Mouse (Mus musculus) thymus, adult 2 months (tissue): ENCODE results near the gene Sds. TPM values are rescaled to one million over a fixed set of nuclear protein-coding genes. Genes with fewer than 3 reads are reported as not detected.

Experiments
- DNase-seq: peaks from one replicate; pipeline ENCODE4 v3.0.0; 2021
- H3K27ac ChIP-seq: fragments of 200-500 bp; 2 replicates; pipeline ENCODE4 v1.5.1; 2012; ENCODE audit warnings: low read length, control low read depth; ENCODE audit not compliant: control insufficient read depth, insufficient read depth
- H3K27me3 ChIP-seq: fragments of 200-500 bp; 2 replicates; pipeline ENCODE4 v1.6.1; 2012; ENCODE audit warnings: mild to moderate bottlenecking, low read length, moderate library complexity, mixed read lengths; ENCODE audit not compliant: control insufficient read depth, insufficient read depth
- H3K36me3 ChIP-seq: fragments of 200-500 bp; 2 replicates; pipeline ENCODE4 v1.6.1; 2012; ENCODE audit warnings: mild to moderate bottlenecking, low read length, moderate library complexity; ENCODE audit not compliant: control insufficient read depth, insufficient read depth
- H3K4me1 ChIP-seq: fragments of 200-500 bp; replicated peaks from 2 replicates; pipeline ENCODE4 v1.6.1; 2012; ENCODE audit warnings: low read length; ENCODE audit not compliant: control insufficient read depth, insufficient read depth
- H3K4me3 ChIP-seq: fragments of 200-500 bp; 2 replicates; pipeline ENCODE4 v1.5.1; 2012; ENCODE audit warnings: mild to moderate bottlenecking, low read length, control low read depth, moderate library complexity; ENCODE audit not compliant: control insufficient read depth, insufficient read depth
- CTCF ChIP-seq: fragments of 200-500 bp; IDR thresholded peaks from 2 replicates; pipeline ENCODE4 v1.5.1; 2012; ENCODE audit warnings: mild to moderate bottlenecking, control low read depth, low read length, moderate library complexity, borderline replicate concordance; ENCODE audit not compliant: control insufficient read depth, poor library complexity, insufficient read depth; ENCODE audit errors: extremely low read depth
- POLR2A ChIP-seq: fragments of 200-500 bp; IDR thresholded peaks from 2 replicates; pipeline ENCODE4 v1.6.1; 2012; ENCODE audit warnings: mild to moderate bottlenecking, low read length, control low read depth, moderate library complexity; ENCODE audit not compliant: control insufficient read depth, poor library complexity, insufficient read depth; ENCODE audit errors: extremely low read depth
- WGBS: fragments of 180-500 bp; shearing (Covaris S2); methylation state at CpG from one replicate; pipeline ENCODE4 v1.1.7; 2018; 5-methylcytosine and 5-hydroxymethylcytosine counted together
- polyA plus RNA-seq: library from polyadenylated mRNA; depleted of rRNA; stranded (reverse); fragments of >200 nt; gene quantifications from 2 replicates; pipeline ENCODE4 v1.2.3, GENCODE M21; 2012

The Sds gene
- polyA plus RNA-seq, 1 experiment = 0.75 TPM

GRCm38 (mm10) chr5:120515451-120515850 lies 39.1 kb downstream of the Sds start:
- Histone ChIP-seq H3K27ac (no peak overlapping the region), H3K4me1 (peaks cover 14% of the 10 kb centered on the region), H3K36me3 (no peaks in the 10 kb centered on the region), H3K4me3 (no peak overlapping the region), H3K27me3 (no peaks in the 10 kb centered on the region)
- DNase-seq = no peak
- 91% methylated on average over 7 of the region's 7 CpGs for WGBS
- no peak for TF ChIP-seq CTCF
- TF ChIP-seq POLR2A = no peak

GRCm38 (mm10) chr5:120516221-120516984 lies 40.1 kb downstream of the Sds start:
- Histone ChIP-seq H3K27ac (no peak overlapping the region), H3K36me3 (no peaks in the 10 kb centered on the region)

GRCm38 (mm10) chr5:120517552-120517951 lies 41.2 kb downstream of the Sds start:
- no peaks in the 10 kb centered on the region for H3K36me3 ChIP-seq
- 80% methylated on average over 9 of the region's 9 CpGs for WGBS
- no peak for DNase-seq

More at GRCm38 (mm10) chr5:120516221-120516984, 40.1 kb downstream of the Sds start:
- TF ChIP-seq CTCF (no peak), POLR2A (no peak)
- DNase-seq = no peak
- Histone ChIP-seq H3K27me3 (no peaks in the 10 kb centered on the region), H3K4me3 (no peak overlapping the region), H3K4me1 (peaks cover 8% of the 10 kb centered on the region)
- WGBS = 85% methylated on average over 15 of the region's 15 CpGs

GRCm38 (mm10) chr5:120522649-120523048 lies 46.3 kb downstream of the Sds start:
- no peaks in the 10 kb centered on the region for H3K27me3 ChIP-seq
- H3K36me3 ChIP-seq = no peaks in the 10 kb centered on the region

More at GRCm38 (mm10) chr5:120517552-120517951, 41.2 kb downstream of the Sds start:
- Histone ChIP-seq H3K27ac (no peak overlapping the region), H3K4me3 (no peak overlapping the region), H3K4me1 (no peaks in the 10 kb centered on the region), H3K27me3 (no peaks in the 10 kb centered on the region)
- TF ChIP-seq POLR2A (no peak), CTCF (no peak)

GRCm38 (mm10) chr5:120524736-120525135 lies 48.4 kb downstream of the Sds start:
- no peak for TF ChIP-seq CTCF
- TF ChIP-seq POLR2A = no peak
- Histone ChIP-seq H3K36me3 (no peaks in the 10 kb centered on the region), H3K27me3 (no peaks in the 10 kb centered on the region), H3K4me3 (no peak overlapping the region), H3K4me1 (peaks cover 8% of the 10 kb centered on the region), H3K27ac (no peak overlapping the region)
- DNase-seq = no peak
- WGBS = 99% methylated on average over 2 of the region's 2 CpGs

More at GRCm38 (mm10) chr5:120522649-120523048, 46.3 kb downstream of the Sds start:
- no peaks in the 10 kb centered on the region; the same call in 1 of the 2 replicates for H3K4me1 ChIP-seq
- peak; percentile 50 for DNase-seq
- 91% methylated on average over 3 of the region's 3 CpGs for WGBS
- TF ChIP-seq POLR2A (no peak), CTCF (peak; percentile 79; the same call in 1 of the 2 replicates)
- no peak overlapping the region for H3K4me3 ChIP-seq
- no peak overlapping the region for H3K27ac ChIP-seq

GRCm38 (mm10) chr5:120525737-120526136 lies 49.4 kb downstream of the Sds start:
- DNase-seq = no peak
- Histone ChIP-seq H3K4me3 (no peak overlapping the region), H3K36me3 (no peaks in the 10 kb centered on the region), H3K27ac (no peak overlapping the region), H3K27me3 (no peaks in the 10 kb centered on the region), H3K4me1 (peaks cover 8% of the 10 kb centered on the region)
- TF ChIP-seq CTCF (no peak), POLR2A (no peak)
- 71% methylated on average over 5 of the region's 5 CpGs for WGBS

GRCm38 (mm10) chr5:120526311-120526710 lies 50.0 kb downstream of the Sds start:
- Histone ChIP-seq H3K36me3 (no peaks in the 10 kb centered on the region), H3K4me1 (peaks cover 8% of the 10 kb centered on the region), H3K27ac (no peak overlapping the region), H3K4me3 (no peak overlapping the region), H3K27me3 (no peaks in the 10 kb centered on the region)
- no peak for DNase-seq
- 61% methylated on average over 11 of the region's 11 CpGs for WGBS
- TF ChIP-seq CTCF (no peak), POLR2A (no peak)
